Mouse (Mus musculus) midbrain, embryonic 12.5 days (tissue): Measurements from ENCODE around the gene Vdac2. TPM values are rescaled to one million over a fixed set of nuclear protein-coding genes. Genes with fewer than 3 reads are reported as not detected.

Experiments
- ATAC-seq: fragments of 200-750 bp; cut with Nextera tagmentation; 2 replicates; pipeline ENCODE4 v1.8.0; 2017; ENCODE audit warnings: low read depth, moderate TSS enrichment, moderate library complexity; ENCODE audit not compliant: low FRiP score
- H3K27ac ChIP-seq: fragments of 300-500 bp; sonication (generic); replicated peaks from 2 replicates; pipeline ENCODE4 v1.5.1; 2016; ENCODE audit warnings: mild to moderate bottlenecking
- H3K27me3 ChIP-seq: fragments of 300-500 bp; sonication (generic); 2 replicates; pipeline ENCODE4 v1.6.1; 2016; ENCODE audit warnings: mild to moderate bottlenecking
- H3K36me3 ChIP-seq: fragments of 300-500 bp; sonication (generic); 2 replicates; pipeline ENCODE4 v1.6.1; 2016
- H3K4me1 ChIP-seq: fragments of 300-500 bp; sonication (generic); 2 replicates; pipeline ENCODE4 v1.6.1; 2016
- H3K4me2 ChIP-seq: fragments of 300-500 bp; sonication (generic); replicated peaks from 2 replicates; pipeline ENCODE4 v1.6.1; 2016; ENCODE audit warnings: mild to moderate bottlenecking, moderate library complexity
- H3K4me3 ChIP-seq: fragments of 300-500 bp; sonication (generic); 2 replicates; pipeline ENCODE4 v1.5.1; 2016; ENCODE audit warnings: mild to moderate bottlenecking
- H3K9ac ChIP-seq: fragments of 300-500 bp; sonication (generic); replicated peaks from 2 replicates; pipeline ENCODE4 v1.6.1; 2016; ENCODE audit warnings: mild to moderate bottlenecking, moderate library complexity
- H3K9me3 ChIP-seq: fragments of 300-500 bp; sonication (generic); 2 replicates; pipeline ENCODE4 v1.6.1; 2016; ENCODE audit warnings: mild to moderate bottlenecking
- WGBS: fragments of 180-500 bp; shearing (Covaris S2); methylation state at CpG from one replicate; pipeline ENCODE4 v1.1.7; 2016; 5-methylcytosine and 5-hydroxymethylcytosine counted together
- polyA plus RNA-seq: library from polyadenylated mRNA; unstranded; fragments of >200 nt; fragmentation: Nextera tagmentation; extraction: Ambion mirVana; gene quantifications from 2 replicates; pipeline ENCODE4 v1.2.1, GENCODE M21; 2016

The Vdac2 gene
- polyA plus RNA-seq, 1 experiment from 2014 or later: 275 TPM

GRCm38 (mm10) chr14:21866816-21867215, 41.8 kb downstream of the Vdac2 start:
- WGBS: 84% methylated on average over 7 of the region's 7 CpGs
- no peak overlapping the region for H3K4me3 ChIP-seq
- H3K27me3 ChIP-seq: no peaks in the 10 kb centered on the region
- no peak overlapping the region for H3K4me2 ChIP-seq
- no peaks in the 10 kb centered on the region for H3K4me1 ChIP-seq
- H3K36me3 ChIP-seq: no peaks in the 10 kb centered on the region
- H3K9ac ChIP-seq: no peak overlapping the region
- no peak overlapping the region for H3K27ac ChIP-seq
- H3K9me3 ChIP-seq: no peaks in the 10 kb centered on the region
- no peak for ATAC-seq

DNA sequence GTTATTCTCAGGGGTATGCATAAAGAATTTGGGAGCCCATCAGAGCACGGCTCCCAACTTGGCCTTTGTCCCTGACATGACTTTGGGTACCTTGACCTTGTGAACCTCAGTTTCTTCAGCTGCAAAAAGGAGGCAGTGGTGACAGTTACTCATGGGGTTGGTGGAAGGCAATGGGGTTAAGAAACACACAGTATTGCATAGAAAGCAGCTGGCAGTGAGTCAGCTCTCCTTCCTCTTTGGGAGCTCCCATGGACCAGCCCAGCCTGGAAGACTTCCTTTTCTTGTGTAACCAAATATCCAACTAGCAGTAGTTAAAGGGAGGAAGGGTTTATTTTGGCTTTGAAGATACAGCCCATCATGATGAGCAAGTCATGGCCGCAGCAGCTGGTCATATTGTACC, 65.4 kb downstream of the Vdac2 start:
- peaks cover 10% of the 10 kb centered on the region; the same call in 1 of the 2 replicates for H3K4me1 ChIP-seq
- H3K4me3 ChIP-seq: no peak overlapping the region
- 84% methylated on average over 2 of the region's 2 CpGs for whole genome bisulfite sequencing
- no peak overlapping the region for H3K4me2 ChIP-seq
- H3K27me3 ChIP-seq: no peaks in the 10 kb centered on the region
- no peaks in the 10 kb centered on the region for H3K36me3 ChIP-seq
- no peak for ATAC-seq
- H3K9me3 ChIP-seq: no peaks in the 10 kb centered on the region
- no peak overlapping the region for H3K9ac ChIP-seq
- H3K27ac ChIP-seq: no peak overlapping the region

DNA sequence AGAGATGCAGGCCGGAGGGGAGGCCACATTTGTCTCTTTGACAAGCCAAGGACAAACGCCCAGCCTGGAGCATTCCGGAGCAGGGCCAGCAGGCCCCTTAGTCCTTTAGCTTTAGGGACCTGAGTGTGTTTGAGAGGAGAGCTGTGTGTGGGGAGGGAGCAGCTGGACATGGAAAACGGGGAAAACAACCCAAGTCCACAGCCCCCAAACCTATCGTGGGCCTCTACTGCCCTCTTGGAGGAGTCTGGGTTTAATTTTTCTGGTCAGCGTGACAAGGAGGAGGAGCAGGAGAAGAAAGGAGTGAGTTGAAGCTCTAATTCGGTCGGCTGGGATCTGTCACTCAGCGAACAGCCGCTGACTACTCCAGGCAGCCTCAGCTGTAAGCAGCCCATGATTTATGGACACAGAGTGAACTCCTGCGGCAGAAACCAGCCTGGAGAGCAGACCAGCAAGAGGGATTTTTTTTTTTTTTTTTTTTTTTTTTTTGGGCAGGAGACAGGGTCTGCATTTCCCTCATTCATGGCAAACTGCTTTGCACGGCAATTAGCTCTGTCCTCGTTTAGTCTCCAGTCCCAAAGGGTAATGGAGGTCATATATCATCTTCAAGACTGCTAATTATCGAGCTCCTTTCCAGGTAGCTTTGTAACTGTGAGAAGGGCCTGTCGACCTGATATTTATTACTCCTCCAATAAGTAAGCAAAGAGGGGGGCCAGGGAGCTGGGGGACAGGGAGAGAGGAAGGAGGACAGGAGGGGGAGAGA, 66.7 kb downstream of the Vdac2 start:
- Histone ChIP-seq H3K4me3 (no peak overlapping the region), H3K36me3 (no peaks in the 10 kb centered on the region), H3K27ac (no peak overlapping the region), H3K27me3 (no peaks in the 10 kb centered on the region), H3K9ac (no peak overlapping the region), H3K4me1 (peaks cover 10% of the 10 kb centered on the region; the same call in 1 of the 2 replicates), H3K9me3 (no peaks in the 10 kb centered on the region), H3K4me2 (no peak overlapping the region; the same call in 1 of the 2 replicates)
- peak; percentile 52; the same call in 1 of the 2 replicates for ATAC-seq
- WGBS: 51% methylated on average over 15 of the region's 15 CpGs

DNA sequence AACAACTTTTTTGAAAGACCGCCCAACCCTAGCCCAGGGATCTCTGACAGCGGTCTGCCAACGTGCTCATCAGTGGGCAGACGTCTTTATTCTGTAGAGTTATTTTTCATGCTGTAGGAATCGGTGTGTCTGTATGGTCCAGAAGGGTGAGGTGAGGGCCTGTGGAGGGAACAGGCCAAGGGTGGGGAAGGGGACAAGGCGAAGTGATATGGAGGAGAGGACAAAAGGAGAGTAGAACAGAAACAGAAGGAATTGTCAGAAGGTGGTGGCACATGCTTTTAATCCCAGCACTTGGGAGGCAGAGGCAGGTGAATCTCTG, 67.3 kb downstream of the Vdac2 start:
- Histone ChIP-seq H3K4me1 (peaks cover 10% of the 10 kb centered on the region; the same call in 1 of the 2 replicates), H3K4me2 (no peak overlapping the region), H3K9me3 (no peaks in the 10 kb centered on the region), H3K4me3 (no peak overlapping the region), H3K36me3 (no peaks in the 10 kb centered on the region), H3K9ac (no peak overlapping the region), H3K27me3 (no peaks in the 10 kb centered on the region), H3K27ac (no peak overlapping the region)
- ATAC-seq: no peak
- WGBS: 75% methylated on average over 6 of the region's 6 CpGs

Other genes starting within 250 kb of the Vdac2 start
- gene Dupd1, start 110.7 kb upstream of the Vdac2 start, polyA plus RNA-seq: 0.27 TPM in 1 of 2 replicates, not detected in the other
- gene Samd8, start 74.7 kb upstream of the Vdac2 start, polyA plus RNA-seq: 14.3 and 15.4 TPM in 2 replicates
- not detected in 2 replicates for gene Dusp13, start 74.1 kb upstream of the Vdac2 start, polyA plus RNA-seq
- gene Comtd1, start 23.7 kb downstream of the Vdac2 start, polyA plus RNA-seq: 13.4 and 14.6 TPM in 2 replicates
- gene Zfp503, start 164.4 kb downstream of the Vdac2 start, polyA plus RNA-seq: 19.4 and 22.4 TPM in 2 replicates
- 0.52 TPM in 1 of 2 replicates, not detected in the other for gene Lrmda, start 194.5 kb downstream of the Vdac2 start, polyA plus RNA-seq